In the genomic region with DNA sequence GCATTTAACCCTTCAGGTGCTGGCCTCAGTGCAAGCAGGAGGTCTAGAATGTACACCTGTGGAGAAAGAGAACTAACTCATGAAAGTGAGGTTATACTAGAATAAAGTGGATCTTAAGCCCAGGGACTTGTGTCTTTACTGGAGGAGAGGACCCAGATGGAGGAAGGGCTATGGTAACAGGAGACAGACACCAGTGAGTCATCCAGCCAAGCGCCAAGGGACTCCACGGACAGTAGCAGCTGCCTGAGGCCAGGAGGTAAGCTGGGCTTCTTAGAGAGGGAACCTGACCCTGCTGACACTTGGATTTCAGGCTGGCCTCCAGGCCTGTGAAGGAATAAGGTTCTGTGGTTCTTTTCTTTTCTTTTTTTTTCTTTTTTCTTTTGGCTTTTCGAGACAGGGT, we compare ENCODE assay signal across 16 mouse cellular contexts.
A peak's percentile ranks its signal among the peaks of the same experiment; 100 is the strongest.
DNase-seq lines count a peak whose midpoint lies in the region.
"Had no signal": no experiment of that assay in that cellular context is flagged by ENCODE, and none has a peak within 500 bp of the region (broad histone marks: within the 10 kb centered on the region; RNA-seq: fewer than 3 reads in every experiment).

No protein-coding gene starts in this region.

- intact Hi-C loops in gastrocnemius, postnatal 14 days (cut with DNase I; ENCODE audit: low total_unique reads): no loop called here

- peak; percentile 68 for DNase-seq in 3134 (ENCODE audit: extremely low read depth, insufficient read length, low spot score)
- peak; percentile 4 for DNase-seq in 416B (ENCODE audit: low read depth)
- peak; percentile 36 for DNase-seq in NIH3T3 (ENCODE audit: low read depth)
- DNase-seq in gastrocnemius, postnatal 14 days: peak; percentile 65
- no peak for DNase-seq in testis, postnatal 10 days (ENCODE audit: low spot score)
- DNase-seq in neural tube, embryonic 10.5 days (ENCODE audit: extremely low spot score, low spot score): no peak
- no peak for DNase-seq in frontal cortex, adult 2 months (ENCODE audit: extremely low spot score in 1 of 2, low spot score in 1 of 2)
- DNase-seq: cerebellum, adult 9-10 months; heart, adult 11 months; kidney, adult 9 months; kidney, postnatal 14 days; liver; lung, postnatal 36 days; right cerebral cortex, adult 18-20 months; spleen, adult 18-20 months; thymus, postnatal 36 days had no signal

Comparison
In these comparisons a context has a peak if more than half of its experiments do, and no peak if none do; other contexts are left out.
1. DNase-seq: peak in 3134 (single experiment), 416B (single experiment), NIH3T3 (single experiment) and gastrocnemius, postnatal 14 days (single experiment); none in testis, postnatal 10 days (single experiment), neural tube, embryonic 10.5 days (single experiment) and frontal cortex, adult 2 months (0 of 2).